Mouse (Mus musculus) MEL (cell line): ENCODE measurements around the gene Manf. TPM values are rescaled to one million over a fixed set of nuclear protein-coding genes. Genes with fewer than 3 reads are reported as not detected.

Source experiments
- DNase-seq: peaks from one replicate; pipeline ENCODE4 v3.0.0; 2011; ENCODE audit warnings: low read depth, low spot score
- H3K27ac ChIP-seq: 2 replicates; pipeline ENCODE4 v1.5.1; 2012; ENCODE audit warnings: low read depth, mild to moderate bottlenecking, control low read depth, low read length, moderate library complexity; ENCODE audit not compliant: control insufficient read depth
- H3K27me3 ChIP-seq, 2 experiments: fragments of 150-350 bp in 1 of 2; sonication (generic) in 1 of 2; 2 replicates each; pipeline ENCODE4 v1.6.1; 2012; ENCODE audit warnings: low read length in 2 of 2, mild to moderate bottlenecking in 2 of 2, improper control_type of control experiment in 1 of 2, moderate library complexity in 1 of 2; ENCODE audit not compliant: insufficient read depth in 2 of 2, control insufficient read depth in 1 of 2
- H3K36me3 ChIP-seq, 2 experiments: 2 replicates each; pipeline ENCODE4 v1.6.1; 2012 to 2014; ENCODE audit warnings: low read length in 2 of 2, improper control_type of control experiment in 1 of 2, inconsistent platforms in 1 of 2, mild to moderate bottlenecking in 1 of 2; ENCODE audit not compliant: insufficient read depth in 2 of 2, control insufficient read depth in 1 of 2
- H3K4me1 ChIP-seq, 2 experiments: fragments of 150-350 bp in 1 of 2; sonication (generic) in 1 of 2; 2 replicates each; pipeline ENCODE4 v1.6.1; 2012; ENCODE audit warnings: low read length in 2 of 2, improper control_type of control experiment in 1 of 2, mild to moderate bottlenecking in 1 of 2; ENCODE audit not compliant: insufficient read depth in 2 of 2, control insufficient read depth in 1 of 2
- H3K4me3 ChIP-seq, 2 experiments: fragments of 150-350 bp in 1 of 2; sonication (generic) in 1 of 2; 2 replicates each; pipeline ENCODE4 v1.5.1; 2012; ENCODE audit warnings: low read depth in 2 of 2, low read length in 2 of 2, mild to moderate bottlenecking in 2 of 2, moderate library complexity in 2 of 2, control low read depth in 1 of 2, improper control_type of control experiment in 1 of 2; ENCODE audit not compliant: control insufficient read depth in 1 of 2, insufficient read depth in 1 of 2
- H3K79me2 ChIP-seq: 2 replicates; pipeline ENCODE4 v1.6.1; 2012; ENCODE audit warnings: mild to moderate bottlenecking, low read length, moderate library complexity; ENCODE audit not compliant: control insufficient read depth, poor library complexity, insufficient read depth
- H3K9ac ChIP-seq: 2 replicates; pipeline ENCODE4 v1.6.1; 2012; ENCODE audit warnings: low read depth, mild to moderate bottlenecking, control low read depth, low read length, moderate library complexity; ENCODE audit not compliant: control insufficient read depth, poor library complexity, severe bottlenecking
- H3K9me3 ChIP-seq: fragments of 150-350 bp; sonication (generic); replicated peaks from 2 replicates; pipeline ENCODE4 v1.6.1; 2012; ENCODE audit warnings: mild to moderate bottlenecking, low read length, improper control_type of control experiment, moderate library complexity; ENCODE audit not compliant: insufficient read depth
- BHLHE40 ChIP-seq: IDR thresholded peaks from 2 replicates; pipeline ENCODE4 v1.6.1; 2012; ENCODE audit warnings: low read depth, mild to moderate bottlenecking, inconsistent platforms, low read length, improper control_type of control experiment, borderline replicate concordance
- CHD1 ChIP-seq: IDR thresholded peaks from 2 replicates; pipeline ENCODE4 v1.6.1; 2012; ENCODE audit warnings: low read depth, mild to moderate bottlenecking, inconsistent platforms, low read length, improper control_type of control experiment
- CHD2 ChIP-seq: IDR thresholded peaks from 2 replicates; pipeline ENCODE4 v1.6.1; 2011; ENCODE audit warnings: low read length, improper control_type of control experiment
- E2F4 ChIP-seq: IDR thresholded peaks from 2 replicates; pipeline ENCODE4 v1.6.1; 2011; ENCODE audit warnings: low read depth, low read length, improper control_type of control experiment, borderline replicate concordance
- ELF1 ChIP-seq: IDR thresholded peaks from 2 replicates; pipeline ENCODE4 v1.6.1; 2014; ENCODE audit warnings: low read depth, mild to moderate bottlenecking, inconsistent platforms, low read length, improper control_type of control experiment, moderate library complexity
- EP300 ChIP-seq, 2 experiments: IDR thresholded peaks; 2 replicates each; pipeline ENCODE4 v1.6.1; 2011; ENCODE audit warnings: improper control_type of control experiment in 2 of 2, low read length in 2 of 2, low read depth in 1 of 2, mild to moderate bottlenecking in 1 of 2
- ETS1 ChIP-seq: IDR thresholded peaks from 2 replicates; pipeline ENCODE4 v1.6.1; 2012; ENCODE audit warnings: low read depth, mild to moderate bottlenecking, inconsistent platforms, low read length, improper control_type of control experiment, moderate library complexity
- GABPA ChIP-seq: IDR thresholded peaks from 2 replicates; pipeline ENCODE4 v1.6.1; 2012; ENCODE audit warnings: low read depth, mild to moderate bottlenecking, inconsistent platforms, low read length, improper control_type of control experiment, moderate library complexity
- GATA1 ChIP-seq: IDR thresholded peaks from 2 replicates; pipeline ENCODE4 v1.6.1; 2011; ENCODE audit warnings: low read depth, low read length, improper control_type of control experiment
- HCFC1 ChIP-seq: IDR thresholded peaks from 2 replicates; pipeline ENCODE4 v1.6.1; 2012; ENCODE audit warnings: low read depth, mild to moderate bottlenecking, inconsistent platforms, low read length, improper control_type of control experiment, moderate library complexity
- JUND ChIP-seq: IDR thresholded peaks from 2 replicates; pipeline ENCODE4 v1.6.1; 2011; ENCODE audit warnings: low read depth, mild to moderate bottlenecking, improper control_type of control experiment, low read length
- KAT2A ChIP-seq: conservative IDR thresholded peaks from 2 replicates; pipeline ENCODE4 v1.6.1; 2012; ENCODE audit warnings: low read depth, low read length, improper control_type of control experiment, inconsistent platforms
- MAFK ChIP-seq: IDR thresholded peaks from 2 replicates; pipeline ENCODE4 v1.6.1; 2011; ENCODE audit warnings: low read depth, mild to moderate bottlenecking, low read length, improper control_type of control experiment, borderline replicate concordance
- MAZ ChIP-seq: IDR thresholded peaks from 2 replicates; pipeline ENCODE4 v1.6.1; 2012; ENCODE audit warnings: low read depth, mild to moderate bottlenecking, inconsistent platforms, low read length, improper control_type of control experiment
- MEF2A ChIP-seq: IDR thresholded peaks from 2 replicates; pipeline ENCODE4 v1.6.1; 2014; ENCODE audit warnings: low read depth, mild to moderate bottlenecking, inconsistent platforms, low read length, improper control_type of control experiment; ENCODE audit not compliant: poor library complexity, insufficient replicate concordance, severe bottlenecking; ENCODE audit errors: extremely low read depth
- MXI1 ChIP-seq: IDR thresholded peaks from 2 replicates; pipeline ENCODE4 v1.6.1; 2011; ENCODE audit warnings: mild to moderate bottlenecking, low read depth, low read length, improper control_type of control experiment
- MYB ChIP-seq: IDR thresholded peaks from 2 replicates; pipeline ENCODE4 v1.6.1; 2011; ENCODE audit warnings: mild to moderate bottlenecking, low read depth, low read length, improper control_type of control experiment
- MYC ChIP-seq: IDR thresholded peaks from 2 replicates; pipeline ENCODE4 v1.6.1; 2011; ENCODE audit warnings: low read depth, mild to moderate bottlenecking, low read length, improper control_type of control experiment, moderate library complexity
- NELFE ChIP-seq: IDR thresholded peaks from 2 replicates; pipeline ENCODE4 v1.6.1; 2011; ENCODE audit warnings: low read depth, low read length, improper control_type of control experiment
- NRF1 ChIP-seq: IDR thresholded peaks from 2 replicates; pipeline ENCODE4 v1.6.1; 2014; ENCODE audit warnings: low read depth, mild to moderate bottlenecking, inconsistent platforms, low read length, improper control_type of control experiment, moderate library complexity; ENCODE audit not compliant: poor library complexity, insufficient read depth, severe bottlenecking
- POLR2A ChIP-seq, 2 experiments: IDR thresholded peaks; 2 replicates each; pipeline ENCODE4 v1.6.1; 2011 to 2012; ENCODE audit warnings: low read length in 2 of 2, mild to moderate bottlenecking in 2 of 2, control low read depth in 1 of 2, improper control_type of control experiment in 1 of 2, low read depth in 1 of 2, moderate library complexity in 1 of 2; ENCODE audit not compliant: control insufficient read depth in 1 of 2, insufficient read depth in 1 of 2, poor library complexity in 1 of 2
- POLR2AphosphoS2 ChIP-seq: IDR thresholded peaks from 2 replicates; pipeline ENCODE4 v1.6.1; 2011; ENCODE audit warnings: low read length, improper control_type of control experiment
- RAD21 ChIP-seq: IDR thresholded peaks from 2 replicates; pipeline ENCODE4 v1.6.1; 2011; ENCODE audit warnings: mild to moderate bottlenecking, low read depth, low read length, improper control_type of control experiment
- RCOR1 ChIP-seq: IDR thresholded peaks from 2 replicates; pipeline ENCODE4 v1.6.1; 2012; ENCODE audit warnings: low read depth, mild to moderate bottlenecking, inconsistent platforms, low read length, improper control_type of control experiment
- SIN3A ChIP-seq: IDR thresholded peaks from 2 replicates; pipeline ENCODE4 v1.6.1; 2012; ENCODE audit warnings: low read length, improper control_type of control experiment, inconsistent platforms
- SMC3 ChIP-seq: IDR thresholded peaks from 2 replicates; pipeline ENCODE4 v1.6.1; 2011; ENCODE audit warnings: low read depth, low read length, improper control_type of control experiment
- TAL1 ChIP-seq: IDR thresholded peaks from 2 replicates; pipeline ENCODE4 v1.6.1; 2012; ENCODE audit warnings: mild to moderate bottlenecking, inconsistent platforms, low read length, moderate library complexity, mixed read lengths
- TBP ChIP-seq: IDR thresholded peaks from 2 replicates; pipeline ENCODE4 v1.8.0; 2011; ENCODE audit warnings: low read depth, low read length, improper control_type of control experiment
- TCF12 ChIP-seq: IDR thresholded peaks from 2 replicates; pipeline ENCODE4 v1.6.1; 2014; ENCODE audit warnings: low read depth, mild to moderate bottlenecking, inconsistent platforms, low read length, improper control_type of control experiment, moderate library complexity
- USF1 ChIP-seq: IDR thresholded peaks from 2 replicates; pipeline ENCODE4 v1.6.1; 2014; ENCODE audit warnings: low read depth, mild to moderate bottlenecking, inconsistent platforms, low read length, improper control_type of control experiment, moderate library complexity
- USF2 ChIP-seq, 2 experiments: IDR thresholded peaks; 2 replicates each; pipeline ENCODE4 v1.6.1; 2011 to 2012; ENCODE audit warnings: improper control_type of control experiment in 2 of 2, low read length in 2 of 2, borderline replicate concordance in 1 of 2, inconsistent platforms in 1 of 2, low read depth in 1 of 2, mild to moderate bottlenecking in 1 of 2; ENCODE audit not compliant: insufficient read depth in 1 of 2
- ZC3H11A ChIP-seq: IDR thresholded peaks from 2 replicates; pipeline ENCODE4 v1.6.1; 2012; ENCODE audit warnings: low read depth, mild to moderate bottlenecking, inconsistent platforms, low read length, improper control_type of control experiment
- ZKSCAN1 ChIP-seq: IDR thresholded peaks from 2 replicates; pipeline ENCODE4 v1.6.1; 2012; ENCODE audit warnings: low read depth, mild to moderate bottlenecking, inconsistent platforms, low read length, improper control_type of control experiment, moderate library complexity
- ZMIZ1 ChIP-seq: IDR thresholded peaks from 2 replicates; pipeline ENCODE4 v1.6.1; 2012; ENCODE audit warnings: low read depth, mild to moderate bottlenecking, inconsistent platforms, low read length, improper control_type of control experiment, moderate library complexity
- ZNF384 ChIP-seq: IDR thresholded peaks from 2 replicates; pipeline ENCODE4 v1.6.1; 2012; ENCODE audit warnings: low read depth, mild to moderate bottlenecking, inconsistent platforms, low read length, improper control_type of control experiment
- polyA plus RNA-seq, 2 experiments: library from polyadenylated mRNA; stranded (reverse) in 1 of 2; unstranded in 1 of 2; fragments of >175 nt in 1 of 2; fragments of >200 nt in 1 of 2; gene quantifications; 2 replicates each; pipeline versions ENCODE4 v1.2.1 to v1.2.4; 2012; ENCODE audit warnings: low replicate concordance in 2 of 2, low read depth in 1 of 2; ENCODE audit not compliant: insufficient read length in 2 of 2, insufficient read depth in 1 of 2, missing spikeins in 1 of 2
- total RNA-seq: library from RNA; depleted of rRNA; stranded (reverse); fragments of 300-350 nt; gene quantifications from 2 replicates; pipeline ENCODE4 v1.2.3, GENCODE M21; 2012; rRNA removed

The Manf gene
- total RNA-seq (209 and 316 TPM in 2 replicates), polyA plus RNA-seq (100 to 1,000 TPM in 1 of 2 experiments, not detected in 1; 289 TPM)

DNA sequence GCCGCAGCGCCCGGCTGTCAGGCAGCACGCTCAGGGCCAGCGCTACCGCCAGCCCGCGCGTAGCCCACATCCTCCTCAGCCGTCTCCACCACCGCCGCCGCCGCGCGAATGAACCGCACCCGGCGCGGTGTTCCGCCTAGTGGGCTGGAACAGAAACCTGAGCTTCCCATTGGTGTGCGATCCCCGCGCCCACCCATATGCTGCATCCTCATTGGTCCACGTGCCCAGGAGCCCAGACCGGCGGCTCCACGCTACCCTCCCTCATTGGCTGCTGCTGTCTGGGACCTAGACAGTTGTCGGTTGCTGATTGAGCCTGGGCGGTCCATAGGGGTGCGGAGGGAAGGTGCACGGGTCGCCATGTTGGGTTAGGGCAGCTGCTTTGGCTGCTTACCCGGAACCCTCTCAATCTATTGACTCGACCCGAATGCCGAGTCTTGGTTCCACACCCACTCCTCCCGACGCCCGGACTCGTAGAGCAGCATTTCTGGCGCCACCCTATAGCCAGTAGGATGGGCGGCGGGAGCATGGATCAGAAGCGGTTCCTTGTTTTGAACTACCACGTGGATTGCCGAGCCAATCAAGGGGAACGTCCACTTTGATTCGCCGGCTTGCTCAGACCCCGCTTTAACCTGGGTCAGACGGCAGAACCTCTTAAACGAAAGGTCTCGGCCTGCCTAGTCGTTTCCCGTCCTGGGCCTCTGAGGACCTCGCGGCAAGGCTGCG lies at the start of gene Manf:
Gene Manf, minus strand, starts transcription at position 151 of the 723 bp plus-strand sequence.
- Histone ChIP-seq H3K27me3 (peaks cover 3 to 4% of the 10 kb centered on the region in 2 experiments; a peak in 2 of 4 replicates), H3K4me3 (peak within 1 kb of the TSS; percentile 95 to 96), H3K36me3 (peaks cover 3 to 26% of the 10 kb centered on the region in 2 experiments), H3K4me1 (peaks cover 6 to 24% of the 10 kb centered on the region in 2 experiments; a peak in 3 of 4 replicates), H3K79me2 (peaks cover 27% of the 10 kb centered on the region), H3K27ac (peak within 1 kb of the TSS; percentile 86), H3K9ac (peak within 1 kb of the TSS; percentile 87), H3K9me3 (no peaks in the 10 kb centered on the region)
- peak; percentile 99 for DNase-seq
- TF ChIP-seq NELFE, result peak; percentile 95
- no peak for TF ChIP-seq GABPA
- TF ChIP-seq TBP, result peak; percentile 80
- peak; percentile 39; the same call in 1 of the 2 replicates for TF ChIP-seq NRF1
- TF ChIP-seq ZMIZ1, result peak; percentile 87
- TF ChIP-seq POLR2A (IDR thresholded peaks at IDR 0.05; ENCODE audit: control insufficient read depth in 1 of 2, insufficient read depth in 1 of 2, low read depth in 1 of 2, low read length in 2 of 2, poor library complexity in 1 of 2), result peak; percentile 81 to 91
- TF ChIP-seq MAFK, result no peak
- no peak; a peak in 1 of 4 replicates for TF ChIP-seq EP300 (IDR thresholded peaks at IDR 0.05; ENCODE audit: low read depth in 1 of 2, low read length in 2 of 2)
- TF ChIP-seq CHD2, result peak; percentile 85
- no peak for TF ChIP-seq RAD21
- no peak for TF ChIP-seq MEF2A
- TF ChIP-seq TCF12, result peak; percentile 52
- TF ChIP-seq POLR2AphosphoS2, result peak; percentile 93
- 0 out of 2 replicates have a peak, but pooled peaks have one; percentile 47 for TF ChIP-seq MAZ
- peak; percentile 83; the same call in 1 of the 2 replicates for TF ChIP-seq E2F4
- TF ChIP-seq ZKSCAN1, result no peak
- peak; percentile 97 for TF ChIP-seq SIN3A
- TF ChIP-seq ZNF384, result no peak
- peak; percentile 92 for TF ChIP-seq MYC
- TF ChIP-seq MYB, result no peak
- TF ChIP-seq CHD1, result no peak
- peak; percentile 76 for TF ChIP-seq ELF1
- TF ChIP-seq ETS1, result no peak
- TF ChIP-seq GATA1, result no peak
- TF ChIP-seq MXI1, result peak; percentile 98
- peak in 1 of 2 experiments; percentile 28; a peak in 1 of 4 replicates for TF ChIP-seq USF2 (IDR thresholded peaks at IDR 0.05; ENCODE audit: borderline replicate concordance in 1 of 2, insufficient read depth in 1 of 2, low read depth in 1 of 2, low read length in 2 of 2)
- TF ChIP-seq TAL1, result no peak
- TF ChIP-seq HCFC1, result peak; percentile 90
- TF ChIP-seq BHLHE40, result no peak
- TF ChIP-seq USF1, result peak; percentile 85
- no peak for TF ChIP-seq ZC3H11A
- TF ChIP-seq KAT2A, result peak; percentile 69
- TF ChIP-seq JUND, result no peak
- TF ChIP-seq SMC3, result no peak
- 0 out of 2 replicates have a peak, but pooled peaks have one; percentile 18 for TF ChIP-seq RCOR1
